Mouse (Mus musculus): Measurements from ENCODE around the gene Ppp6r3. TPM values are rescaled to one million over a fixed set of nuclear protein-coding genes. Genes with fewer than 3 reads are reported as not detected.
A peak's percentile ranks its signal among the peaks of the same experiment; 100 is the strongest.

Gene Ppp6r3
- polyA plus RNA-seq, 1 experiment from 2014 or later: 73.4 TPM

- Histone ChIP-seq H3K9ac (replicated peaks; ENCODE audit: low read depth, low read length) (no peak overlapping the region), H3K27ac (ENCODE audit: low read length) (no peak overlapping the region), H3K4me2 (ENCODE audit: low read length) (no peak overlapping the region), H3K36me3 (ENCODE audit: control insufficient read depth, insufficient read depth) (peaks cover 63% of the 10 kb centered on the region), H3K9me3 (ENCODE audit: control insufficient read depth, low read length) (no peaks in the 10 kb centered on the region), H3K4me1 (replicated peaks; ENCODE audit: control insufficient read depth, insufficient read depth, low read length) (no peaks in the 10 kb centered on the region), H3K27me3 (replicated peaks; ENCODE audit: control insufficient read depth, insufficient read depth, low read length) (no peaks in the 10 kb centered on the region), H3K4me3 (replicated peaks; ENCODE audit: low read length) (no peak overlapping the region)
- 96% methylated on average over 6 of the region's 6 CpGs for WGBS
- ATAC-seq: no peak
Observed at GRCm38 (mm10) chr19:3458331-3459099, 117.0 kb downstream of the Ppp6r3 start.

GRCm38 (mm10) chr19:3457700-3458099 is 117.8 kb downstream of the Ppp6r3 start:
- Histone ChIP-seq H3K4me3 (replicated peaks; ENCODE audit: low read length) (no peak overlapping the region), H3K4me1 (replicated peaks; ENCODE audit: control insufficient read depth, insufficient read depth, low read length) (no peaks in the 10 kb centered on the region), H3K9me3 (ENCODE audit: control insufficient read depth, low read length) (no peaks in the 10 kb centered on the region), H3K9ac (replicated peaks; ENCODE audit: low read depth, low read length) (no peak overlapping the region), H3K27ac (ENCODE audit: low read length) (no peak overlapping the region), H3K4me2 (ENCODE audit: low read length) (no peak overlapping the region), H3K36me3 (ENCODE audit: control insufficient read depth, insufficient read depth) (peaks cover 55% of the 10 kb centered on the region), H3K27me3 (replicated peaks; ENCODE audit: control insufficient read depth, insufficient read depth, low read length) (no peaks in the 10 kb centered on the region)
- ATAC-seq: no peak
- WGBS: 88% methylated on average over 4 of the region's 4 CpGs

GRCm38 (mm10) chr19:3451649-3452048 is 123.9 kb downstream of the Ppp6r3 start:
- Histone ChIP-seq H3K9ac (replicated peaks; ENCODE audit: low read depth, low read length) (no peak overlapping the region), H3K9me3 (ENCODE audit: control insufficient read depth, low read length) (no peaks in the 10 kb centered on the region), H3K27ac (ENCODE audit: low read length) (no peak overlapping the region), H3K36me3 (ENCODE audit: control insufficient read depth, insufficient read depth) (peaks cover 12% of the 10 kb centered on the region), H3K4me3 (replicated peaks; ENCODE audit: low read length) (no peak overlapping the region), H3K4me1 (replicated peaks; ENCODE audit: control insufficient read depth, insufficient read depth, low read length) (peaks cover 3% of the 10 kb centered on the region; the same call in 1 of the 2 replicates), H3K4me2 (ENCODE audit: low read length) (no peak overlapping the region), H3K27me3 (replicated peaks; ENCODE audit: control insufficient read depth, insufficient read depth, low read length) (no peaks in the 10 kb centered on the region)
- 0 out of 2 replicates have a peak, but pooled peaks have one; percentile 27 for ATAC-seq
- 56% methylated on average over 6 of the region's 6 CpGs for WGBS

GRCm38 (mm10) chr19:3451170-3451569 is 124.4 kb downstream of the Ppp6r3 start:
- Histone ChIP-seq H3K4me2 (ENCODE audit: low read length) (no peak overlapping the region), H3K4me1 (replicated peaks; ENCODE audit: control insufficient read depth, insufficient read depth, low read length) (peaks cover 3% of the 10 kb centered on the region; the same call in 1 of the 2 replicates), H3K9me3 (ENCODE audit: control insufficient read depth, low read length) (no peaks in the 10 kb centered on the region), H3K36me3 (ENCODE audit: control insufficient read depth, insufficient read depth) (peaks cover 12% of the 10 kb centered on the region), H3K4me3 (replicated peaks; ENCODE audit: low read length) (no peak overlapping the region), H3K9ac (replicated peaks; ENCODE audit: low read depth, low read length) (no peak overlapping the region), H3K27ac (ENCODE audit: low read length) (no peak overlapping the region), H3K27me3 (replicated peaks; ENCODE audit: control insufficient read depth, insufficient read depth, low read length) (no peaks in the 10 kb centered on the region)
- 15% methylated on average over 6 of the region's 6 CpGs for WGBS
- ATAC-seq: peak; percentile 87

- Histone ChIP-seq H3K4me1 (replicated peaks; ENCODE audit: control insufficient read depth, insufficient read depth, low read length) (peaks cover 3% of the 10 kb centered on the region; the same call in 1 of the 2 replicates), H3K27me3 (replicated peaks; ENCODE audit: control insufficient read depth, insufficient read depth, low read length) (no peaks in the 10 kb centered on the region), H3K36me3 (ENCODE audit: control insufficient read depth, insufficient read depth) (peaks cover 7% of the 10 kb centered on the region), H3K9me3 (ENCODE audit: control insufficient read depth, low read length) (no peaks in the 10 kb centered on the region), H3K27ac (ENCODE audit: low read length) (no peak overlapping the region), H3K4me3 (replicated peaks; ENCODE audit: low read length) (no peak overlapping the region), H3K9ac (replicated peaks; ENCODE audit: low read depth, low read length) (no peak overlapping the region), H3K4me2 (ENCODE audit: low read length) (no peak overlapping the region)
- peak; percentile 11; the same call in 1 of the 2 replicates for ATAC-seq
- 93% methylated on average over 3 of the region's 3 CpGs for WGBS
Observed at GRCm38 (mm10) chr19:3450714-3451113, 124.8 kb downstream of the Ppp6r3 start.

GRCm38 (mm10) chr19:3449248-3449647 is 126.3 kb downstream of the Ppp6r3 start:
- 76% methylated on average over 3 of the region's 3 CpGs for WGBS

GRCm38 (mm10) chr19:3447348-3447747 is 128.2 kb downstream of the Ppp6r3 start:
- WGBS: 76% methylated on average over 3 of the region's 3 CpGs
- no peaks in the 10 kb centered on the region for H3K27me3 ChIP-seq (replicated peaks; ENCODE audit: control insufficient read depth, insufficient read depth, low read length)
- H3K27ac ChIP-seq (ENCODE audit: low read length): no peak overlapping the region
- no peaks in the 10 kb centered on the region for H3K9me3 ChIP-seq (ENCODE audit: control insufficient read depth, low read length)
- peaks cover 3% of the 10 kb centered on the region; the same call in 1 of the 2 replicates for H3K4me1 ChIP-seq (replicated peaks; ENCODE audit: control insufficient read depth, insufficient read depth, low read length)
- no peak overlapping the region for H3K4me2 ChIP-seq (ENCODE audit: low read length)
- ATAC-seq: no peak
- H3K36me3 ChIP-seq (ENCODE audit: control insufficient read depth, insufficient read depth): no peaks in the 10 kb centered on the region
- no peak overlapping the region for H3K4me3 ChIP-seq (replicated peaks; ENCODE audit: low read length)
- H3K9ac ChIP-seq (replicated peaks; ENCODE audit: low read depth, low read length): no peak overlapping the region

More at GRCm38 (mm10) chr19:3449248-3449647, 126.3 kb downstream of the Ppp6r3 start:
- H3K4me3 ChIP-seq (replicated peaks; ENCODE audit: low read length): no peak overlapping the region
- no peak overlapping the region for H3K27ac ChIP-seq (ENCODE audit: low read length)
- H3K9me3 ChIP-seq (ENCODE audit: control insufficient read depth, low read length): no peaks in the 10 kb centered on the region
- no peak overlapping the region for H3K9ac ChIP-seq (replicated peaks; ENCODE audit: low read depth, low read length)
- no peaks in the 10 kb centered on the region; the same call in 1 of the 2 replicates for H3K36me3 ChIP-seq (ENCODE audit: control insufficient read depth, insufficient read depth)
- H3K27me3 ChIP-seq (replicated peaks; ENCODE audit: control insufficient read depth, insufficient read depth, low read length): no peaks in the 10 kb centered on the region
- peaks cover 3% of the 10 kb centered on the region; the same call in 1 of the 2 replicates for H3K4me1 ChIP-seq (replicated peaks; ENCODE audit: control insufficient read depth, insufficient read depth, low read length)
- ATAC-seq: no peak
- H3K4me2 ChIP-seq (ENCODE audit: low read length): no peak overlapping the region

GRCm38 (mm10) chr19:3441092-3441491 is 134.5 kb downstream of the Ppp6r3 start:
- ATAC-seq: peak; percentile 72; the same call in 1 of the 2 replicates
- Histone ChIP-seq H3K4me1 (replicated peaks; ENCODE audit: control insufficient read depth, insufficient read depth, low read length) (peaks cover 7% of the 10 kb centered on the region), H3K9me3 (ENCODE audit: control insufficient read depth, low read length) (no peaks in the 10 kb centered on the region), H3K4me2 (ENCODE audit: low read length) (peak overlapping the region; percentile 20; the same call in 1 of the 2 replicates), H3K27ac (ENCODE audit: low read length) (no peak overlapping the region), H3K36me3 (ENCODE audit: control insufficient read depth, insufficient read depth) (no peaks in the 10 kb centered on the region), H3K27me3 (replicated peaks; ENCODE audit: control insufficient read depth, insufficient read depth, low read length) (no peaks in the 10 kb centered on the region), H3K4me3 (replicated peaks; ENCODE audit: low read length) (no peak overlapping the region), H3K9ac (replicated peaks; ENCODE audit: low read depth, low read length) (no peak overlapping the region; the same call in 1 of the 2 replicates)
- WGBS: 8% methylated on average over 10 of the region's 10 CpGs

GRCm38 (mm10) chr19:3440667-3441066 is 134.9 kb downstream of the Ppp6r3 start:
- Histone ChIP-seq H3K27me3 (replicated peaks; ENCODE audit: control insufficient read depth, insufficient read depth, low read length) (no peaks in the 10 kb centered on the region), H3K4me2 (ENCODE audit: low read length) (peak overlapping the region; percentile 20; the same call in 1 of the 2 replicates), H3K4me3 (replicated peaks; ENCODE audit: low read length) (no peak overlapping the region), H3K27ac (ENCODE audit: low read length) (no peak overlapping the region), H3K4me1 (replicated peaks; ENCODE audit: control insufficient read depth, insufficient read depth, low read length) (peaks cover 7% of the 10 kb centered on the region), H3K36me3 (ENCODE audit: control insufficient read depth, insufficient read depth) (no peaks in the 10 kb centered on the region), H3K9me3 (ENCODE audit: control insufficient read depth, low read length) (no peaks in the 10 kb centered on the region), H3K9ac (replicated peaks; ENCODE audit: low read depth, low read length) (no peak overlapping the region; the same call in 1 of the 2 replicates)
- 12% methylated on average over 5 of the region's 5 CpGs for WGBS
- ATAC-seq: peak; percentile 59

Measured in forebrain, embryonic 16.5 days (tissue).